Mouse (Mus musculus) left cerebral cortex, adult 11 months (tissue): ENCODE measurements around the gene Olfr150.
"Not testable (repeated sequence)": the region's sequence is repeated elsewhere in the genome, so short reads cannot be mapped to it uniquely, and the experiment has no call there.

Experiments used
- DNase-seq: peaks from one replicate; pipeline ENCODE4 v3.0.0; 2022; ENCODE audit warnings: low spot score

Olfr150 gene

GRCm38 (mm10) chr9:39730678-39731077 lies at the start of gene Olfr150:
TSS of gene Olfr150 (plus strand) at chr9:39730978.
- no peak for DNase-seq

GRCm38 (mm10) chr9:39701123-39701522 lies 29.7 kb upstream of the Olfr150 start:
- DNase-seq: not testable (repeated sequence)

- no peak for DNase-seq
Measured at GRCm38 (mm10) chr9:39707017-39707416, 23.8 kb upstream of the Olfr150 start, which contains the start of gene Olfr149. TSS of gene Olfr149 (minus strand) at chr9:39707117.

GRCm38 (mm10) chr9:39708958-39709357 lies 21.8 kb upstream of the Olfr150 start:
- DNase-seq: no peak

GRCm38 (mm10) chr9:39711053-39711452 lies 19.7 kb upstream of the Olfr150 start, which contains the start of gene Olfr965:
TSS of gene Olfr965 (plus strand) at chr9:39711353.
- no peak for DNase-seq

DNA sequence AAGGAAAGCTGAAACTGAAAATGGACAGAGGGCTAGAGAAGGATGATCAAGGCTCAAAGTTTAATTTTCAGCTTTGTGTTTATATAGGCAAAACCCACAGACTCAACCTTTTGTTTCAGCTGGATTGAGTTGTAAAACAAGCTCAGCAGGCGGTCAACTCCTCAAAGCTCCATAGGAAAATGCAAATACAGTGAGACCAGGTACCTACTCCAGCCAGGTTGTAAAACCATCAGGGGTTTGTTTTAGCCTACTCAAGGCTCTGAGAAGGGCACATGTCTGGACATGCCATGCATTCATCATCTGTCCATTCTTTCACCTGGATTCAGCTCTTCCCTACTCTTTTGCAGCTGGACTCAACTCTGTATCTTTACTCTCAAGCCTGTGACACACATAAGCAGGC lies 10.0 kb downstream of the Olfr150 start:
- DNase-seq: no peak

GRCm38 (mm10) chr9:39745949-39746348 lies 15.2 kb downstream of the Olfr150 start, which contains the start of gene Olfr967:
TSS of gene Olfr967 (plus strand) at chr9:39746249.
- DNase-seq: no peak

- no peak for DNase-seq
Measured at GRCm38 (mm10) chr9:39746428-39746827, 15.7 kb downstream of the Olfr150 start.

GRCm38 (mm10) chr9:39783153-39783552 lies 52.4 kb downstream of the Olfr150 start, which contains the start of gene Olfr968:
TSS of gene Olfr968 (minus strand) at chr9:39783253.
- DNase-seq: no peak
